Mouse (Mus musculus) bone marrow macrophage, adult 2 months (primary cell): ENCODE results near the gene Atp6v0c.

ENCODE experiments used
- CTCF ChIP-seq: IDR thresholded peaks from 2 replicates; pipeline ENCODE4 v1.5.1; 2012; ENCODE audit warnings: low read depth, mild to moderate bottlenecking, low read length, moderate library complexity
- POLR2A ChIP-seq: IDR thresholded peaks from 2 replicates; pipeline ENCODE4 v1.6.1; 2012; ENCODE audit warnings: mild to moderate bottlenecking, low read depth, low read length, borderline replicate concordance

DNA sequence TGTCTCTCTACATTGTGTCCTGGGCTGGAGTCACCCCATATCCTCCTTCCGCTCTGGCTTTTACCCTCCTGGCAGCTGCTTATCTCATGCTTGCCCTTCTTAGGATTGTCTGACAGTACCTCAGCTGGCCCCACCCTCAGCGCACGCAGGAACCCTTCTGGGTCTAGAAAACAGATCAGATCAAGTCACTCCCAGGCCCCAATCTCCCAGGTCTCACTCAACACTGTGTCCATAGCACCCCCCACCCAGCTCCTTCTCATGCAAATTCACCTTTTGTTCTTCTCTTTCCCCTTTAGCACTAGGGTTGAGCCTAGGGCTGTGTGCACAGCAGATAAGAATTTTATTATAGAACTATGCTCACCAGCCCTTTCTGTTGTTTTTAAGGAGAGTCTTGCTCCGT lies 33.6 kb upstream of the Atp6v0c start:
- no peak for TF ChIP-seq CTCF
- no peak for TF ChIP-seq POLR2A
